ENCODE assay signal across 9 mouse cellular contexts in the genomic region with DNA sequence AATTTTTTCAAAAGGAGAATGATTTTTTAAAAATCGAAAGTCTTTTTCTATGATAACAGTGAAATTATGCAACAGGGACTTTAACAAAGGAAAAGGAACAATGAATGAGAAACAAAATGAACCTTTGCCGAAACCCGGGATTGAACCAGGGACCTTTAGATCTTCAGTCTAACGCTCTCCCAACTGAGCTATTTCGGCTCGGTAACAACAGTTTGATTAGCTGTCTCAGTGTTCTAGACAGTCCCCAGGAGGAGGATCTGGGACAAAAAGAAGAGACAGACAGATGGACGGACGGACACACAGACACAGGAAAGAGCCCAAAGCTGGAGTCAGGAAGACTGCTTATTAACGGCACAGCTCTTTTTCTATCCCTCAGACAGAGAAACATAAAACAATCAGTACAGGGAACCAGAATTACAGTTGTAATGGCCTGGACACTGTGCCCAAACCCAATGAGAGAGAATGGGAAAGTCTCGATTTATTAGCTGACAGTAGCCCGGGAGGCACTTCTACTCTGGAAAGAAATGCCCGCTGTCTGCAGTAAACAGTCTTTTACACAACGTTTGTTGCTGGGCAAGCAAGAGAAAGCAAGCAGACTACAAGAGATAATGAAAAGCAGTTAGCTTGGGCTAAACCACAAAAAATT. TPM values are rescaled to one million over a fixed set of nuclear protein-coding genes. Genes with fewer than 3 reads are reported as not detected.
DNase-seq lines count a peak whose midpoint lies in the region; ATAC-seq and TF ChIP-seq lines count a peak whose summit lies in the region.
"Had no signal": no experiment of that assay in that cellular context is flagged by ENCODE, and none has a peak within 500 bp of the region (broad histone marks: within the 10 kb centered on the region; RNA-seq: fewer than 3 reads in every experiment).

No protein-coding gene starts in this region.

- no peaks in the 10 kb centered on the region for H3K4me1 ChIP-seq in cerebellum, adult 2 months (ENCODE audit: control insufficient read depth, insufficient read depth, low read length)
- H3K4me1 ChIP-seq in hindbrain, embryonic 14.5 days (replicated peaks; ENCODE audit: control insufficient read depth, insufficient read depth, low read length) = 0 out of 2 replicates have a peak, but pooled peaks cover 4% of the 10 kb centered on the region
- peaks cover 10% of the 10 kb centered on the region for H3K4me1 ChIP-seq in midbrain, embryonic 10.5 days

- DNase-seq in cerebellum, adult 2 months = peak; percentile 12 to 22
- DNase-seq in adrenal gland, postnatal 25 days = peak; percentile 7
- peak; percentile 33 for DNase-seq in fibroblast of lung, adult 2 months (ENCODE audit: low read depth)
- DNase-seq in hindbrain, embryonic 14.5 days (ENCODE audit: low spot score) = peak; percentile 82
- DNase-seq in left cerebral cortex, postnatal 25 days (ENCODE audit: low spot score in 2 of 2) = peak; percentile 67 to 69
- peak; percentile 85 for DNase-seq in midbrain, embryonic 10.5 days (ENCODE audit: low spot score)
- peak; percentile 23 for DNase-seq in splenic B cell, adult 2 months (ENCODE audit: low read depth, low spot score)

- no peak overlapping the region for H3K9ac ChIP-seq in hindbrain, embryonic 14.5 days

- no peak for TF ChIP-seq POLR2A in cerebellum, adult 2 months (IDR thresholded peaks at IDR 0.05; ENCODE audit: borderline replicate concordance, insufficient read depth, low read length)

- H3K4me2 ChIP-seq in hindbrain, embryonic 14.5 days (replicated peaks) = peak overlapping the region; percentile 33

- ATAC-seq in cerebellum, adult (ENCODE audit: insufficient number of reproducible peaks, low FRiP score, low TSS enrichment) = no peak
- ATAC-seq in hindbrain, embryonic 14.5 days (ENCODE audit: low FRiP score) = no peak
- ATAC-seq: Patski had no signal

- H3K27ac ChIP-seq in cerebellum, adult 2 months (ENCODE audit: insufficient read depth, low read length) = no peak overlapping the region
- H3K27ac ChIP-seq in hindbrain, embryonic 14.5 days = no peak overlapping the region
- peak overlapping the region; percentile 65; the same call in 1 of the 2 replicates for H3K27ac ChIP-seq in midbrain, embryonic 10.5 days (replicated peaks)

- intact Hi-C loops in left cerebral cortex, postnatal 25 days (cut with DNase I) = no loop called here

- no peaks in the 10 kb centered on the region for H3K36me3 ChIP-seq in hindbrain, embryonic 14.5 days (replicated peaks; ENCODE audit: control insufficient read depth, insufficient read depth)
- H3K36me3 ChIP-seq in midbrain, embryonic 10.5 days = no peaks in the 10 kb centered on the region
- no peaks in the 10 kb centered on the region for H3K36me3 ChIP-seq in splenic B cell, adult 2 months (ENCODE audit: control insufficient read depth, insufficient read depth, low read length, poor library complexity, severe bottlenecking)

- H3K9me3 ChIP-seq in hindbrain, embryonic 14.5 days (ENCODE audit: control insufficient read depth, low read length) = no peaks in the 10 kb centered on the region
- H3K9me3 ChIP-seq in midbrain, embryonic 10.5 days (replicated peaks) = no peaks in the 10 kb centered on the region

- H3K27me3 ChIP-seq in cerebellum, adult 2 months (ENCODE audit: control insufficient read depth, insufficient read depth, low read length) = no peaks in the 10 kb centered on the region; the same call in 1 of the 2 replicates
- 0 out of 2 replicates have a peak, but pooled peaks cover 7% of the 10 kb centered on the region for H3K27me3 ChIP-seq in hindbrain, embryonic 14.5 days (ENCODE audit: control insufficient read depth, insufficient read depth, low read length)
- no peaks in the 10 kb centered on the region for H3K27me3 ChIP-seq in midbrain, embryonic 10.5 days (ENCODE audit: low read depth, poor library complexity, severe bottlenecking)
- H3K27me3 ChIP-seq in splenic B cell, adult 2 months (ENCODE audit: control insufficient read depth, insufficient read depth, low read length, poor library complexity, severe bottlenecking) = no peaks in the 10 kb centered on the region
- H3K27me3 ChIP-seq: Patski had no signal

- H3K4me3 ChIP-seq in cerebellum, adult 2 months (replicated peaks; ENCODE audit: insufficient read depth, low read depth, low read length) = no peak overlapping the region
- peak overlapping the region; percentile 21 for H3K4me3 ChIP-seq in hindbrain, embryonic 14.5 days (replicated peaks; ENCODE audit: low read length)
- H3K4me3 ChIP-seq in midbrain, embryonic 10.5 days = peak overlapping the region; percentile 56

- 14% methylated on average over 13 of the region's 13 CpGs for WGBS in cerebellum, adult 2 months
- under 1% methylated on average over 13 of the region's 13 CpGs for WGBS in hindbrain, embryonic 14.5 days
- under 1% methylated on average over 13 of the region's 13 CpGs for WGBS in midbrain, embryonic 10.5 days

- TF ChIP-seq CTCF in cerebellum, adult 2 months (IDR thresholded peaks at IDR 0.05; ENCODE audit: borderline replicate concordance, insufficient read depth, low read depth, low read length) = no peak

RNA-seq across cellular contexts. Expression of gene Hist1h2br, which starts 49.3 kb away (rescaled TPM):
- 0.16 and 1.3 TPM in 2 replicates for polyA plus RNA-seq in cerebellum, adult 2 months (2012; rRNA removed)
- total RNA-seq in adrenal gland, postnatal 25 days (2021) = 39.7 and 86.5 TPM in 2 replicates
- 3.8 TPM in 2 replicates for polyA plus RNA-seq in hindbrain, embryonic 14.5 days (2014; fragmentation: Nextera tagmentation; extraction: Ambion mirVana)
- 10 to 100 TPM; 44.1 to 47.5 TPM for total RNA-seq in left cerebral cortex, postnatal 25 days (2021)
- 15.6 and 19.0 TPM in 2 replicates for polyA plus RNA-seq in midbrain, embryonic 10.5 days (2016; fragmentation: Nextera tagmentation; extraction: Ambion mirVana)

RNA-seq across cellular contexts. Expression of gene Hist1h2ap, which starts 49.6 kb away (rescaled TPM):
- 1.5 and 1.6 TPM in 2 replicates for polyA plus RNA-seq in cerebellum, adult 2 months (2012; rRNA removed)
- total RNA-seq in adrenal gland, postnatal 25 days (2021) = 4.5 and 108 TPM in 2 replicates
- polyA plus RNA-seq in hindbrain, embryonic 14.5 days (2014; fragmentation: Nextera tagmentation; extraction: Ambion mirVana) = 574 and 576 TPM in 2 replicates
- 10 to 100 TPM in 1 of 2 experiments, not detected in 1; 23.4 TPM for total RNA-seq in left cerebral cortex, postnatal 25 days (2021)
- polyA plus RNA-seq in midbrain, embryonic 10.5 days (2016; fragmentation: Nextera tagmentation; extraction: Ambion mirVana) = 5,863 and 6,710 TPM in 2 replicates

RNA-seq across cellular contexts. Expression of gene Hist1h4n, which starts 50.9 kb away (rescaled TPM):
- polyA plus RNA-seq in cerebellum, adult 2 months (2012; rRNA removed) = 12.7 and 19.8 TPM in 2 replicates
- 43.4 and 51.9 TPM in 2 replicates for total RNA-seq in adrenal gland, postnatal 25 days (2021)
- 5.5 and 8.9 TPM in 2 replicates for polyA plus RNA-seq in hindbrain, embryonic 14.5 days (2014; fragmentation: Nextera tagmentation; extraction: Ambion mirVana)
- 10 to 100 TPM; 23.9 to 43.9 TPM for total RNA-seq in left cerebral cortex, postnatal 25 days (2021)
- polyA plus RNA-seq in midbrain, embryonic 10.5 days (2016; fragmentation: Nextera tagmentation; extraction: Ambion mirVana) = 7.7 and 10.8 TPM in 2 replicates
- polyA plus RNA-seq: Patski had no signal

Comparison
In these comparisons a context has a peak if more than half of its experiments do, and no peak if none do; other contexts are left out.
1. DNase-seq: peak in every context shown above with its lines; median percentile 85 in midbrain, embryonic 10.5 days; 82 in hindbrain, embryonic 14.5 days; 68 in left cerebral cortex, postnatal 25 days; 33 in fibroblast of lung, adult 2 months; 23 in splenic B cell, adult 2 months; 17 in cerebellum, adult 2 months; 7 in adrenal gland, postnatal 25 days.
2. RNA of gene Hist1h2ap, which starts 49.6 kb away (polyA plus RNA-seq): 5,863 to 6,710 TPM in midbrain, embryonic 10.5 days and 574 to 576 TPM in hindbrain, embryonic 14.5 days; 1.5 to 1.6 TPM in cerebellum, adult 2 months; every median in the first group is over 100 times any median in the second.